Comparison of ENCODE assay signal across 8 mouse cellular contexts in genomic region chr1:33813868-33814794, GRCm38 (mm10). TPM values are rescaled to one million over a fixed set of nuclear protein-coding genes. Genes with fewer than 3 reads are reported as not detected.
DNase-seq lines count a peak whose midpoint lies in the region; ATAC-seq and TF ChIP-seq lines count a peak whose summit lies in the region.

Gene Zfp451 (minus strand): TSS chr1:33814595.

- peak within 1 kb of the TSS; percentile 28; the same call in 1 of the 2 replicates for H3K27ac ChIP-seq in CH12.LX (ENCODE audit: insufficient read depth, low read depth)
- peak within 1 kb of the TSS; percentile 93 for H3K27ac ChIP-seq in forebrain, embryonic 12.5 days
- peak within 1 kb of the TSS; percentile 84 for H3K27ac ChIP-seq in liver, postnatal 0 days (ENCODE audit: low read depth)
- peak within 1 kb of the TSS; percentile 95 for H3K27ac ChIP-seq in neural tube, embryonic 14.5 days (ENCODE audit: low read depth, low read length)

- H3K4me2 ChIP-seq in CH12.LX (ENCODE audit: insufficient read depth, low read depth, poor library complexity, severe bottlenecking): peak within 1 kb of the TSS; percentile 72
- peak within 1 kb of the TSS; percentile 80 for H3K4me2 ChIP-seq in forebrain, embryonic 12.5 days
- peak within 1 kb of the TSS; percentile 93 for H3K4me2 ChIP-seq in liver, postnatal 0 days (ENCODE audit: low read depth, low read length)
- H3K4me2 ChIP-seq in neural tube, embryonic 14.5 days (ENCODE audit: low read depth, low read length): peak within 1 kb of the TSS; percentile 79

- WGBS in forebrain, embryonic 12.5 days: under 1% methylated on average over 84 of the region's 85 CpGs
- WGBS in large intestine, adult 2 months: under 1% methylated on average over 82 of the region's 85 CpGs
- WGBS in liver, postnatal 0 days (ENCODE audit: insufficient replicate concordance): under 1% methylated on average over 72 of the region's 85 CpGs
- under 1% methylated on average over 83 of the region's 85 CpGs for WGBS in neural tube, embryonic 14.5 days

- no peak for TF ChIP-seq EP300 in CH12.LX (IDR thresholded peaks at IDR 0.05; ENCODE audit: low read length)
- TF ChIP-seq EP300 in liver, postnatal 0 days (IDR thresholded peaks at IDR 0.05; ENCODE audit: low read depth): no peak

- dilution Hi-C loops in CH12.LX (cut with MboI; ENCODE audit: extremely low pct_ligation_motif_present, extremely low pct_unique_long_range_greater_than_20kb, low sequenced_read_pairs): no loop called here

- peak within 1 kb of the TSS; percentile 87 for H3K9ac ChIP-seq in CH12.LX (ENCODE audit: insufficient read depth, low read depth)
- H3K9ac ChIP-seq in forebrain, embryonic 12.5 days: peak within 1 kb of the TSS; percentile 99
- H3K9ac ChIP-seq in liver, postnatal 0 days (replicated peaks): peak within 1 kb of the TSS; percentile 97
- peak within 1 kb of the TSS; percentile 95 for H3K9ac ChIP-seq in neural tube, embryonic 14.5 days (replicated peaks; ENCODE audit: low read depth, low read length)

- no peak for TF ChIP-seq RAD21 in CH12.LX (IDR thresholded peaks at IDR 0.05; ENCODE audit: low read depth, low read length)

- peak; percentile 83 for DNase-seq in CH12.LX (ENCODE audit: extremely low read depth)
- DNase-seq in c-Kit-positive CD71-positive TER-119-negative erythroid progenitor cells, embryonic 14.5 days (ENCODE audit: low read depth): peak; percentile 77
- DNase-seq in heart, postnatal 10 days: peak; percentile 93 to 94
- peak; percentile 57 for DNase-seq in large intestine, adult 2 months (ENCODE audit: low read depth, low spot score)
- peak; percentile 92 for DNase-seq in liver, postnatal 0 days
- DNase-seq in testis, postnatal 10 days (ENCODE audit: low spot score): peak; percentile 95

- no peak for TF ChIP-seq CTCF in CH12.LX (conservative IDR thresholded peaks at IDR 0.05 in 1 of 2, IDR thresholded peaks at IDR 0.05 in 1 of 2; ENCODE audit: low read depth in 2 of 2, low read length in 2 of 2)
- peak; percentile 27; the same call in 1 of the 2 replicates for TF ChIP-seq CTCF in liver, postnatal 0 days (IDR thresholded peaks at IDR 0.05; ENCODE audit: low read depth)

- peaks cover 41% of the 10 kb centered on the region for H3K79me2 ChIP-seq in CH12.LX (replicated peaks; ENCODE audit: control insufficient read depth, extremely low read depth, insufficient read depth, poor library complexity, severe bottlenecking)

- in situ Hi-C loops in CH12.LX (cut with MboI; ENCODE audit: low pct_ligation_motif_present, low pct_unique_long_range_greater_than_20kb, low sequenced_read_pairs): no loop called here

- intact Hi-C loops in heart, postnatal 10 days (cut with DNase I): loop anchor here (5.0 to 10.0 kb wide), 2 partner anchors 57 to 621 kb away; partner anchors contain the start of genes Bag2, Ccdc115 and Imp4

- peak; percentile 96 for ATAC-seq in forebrain, embryonic 12.5 days (ENCODE audit: low FRiP score)
- ATAC-seq in liver, postnatal 0 days: peak; percentile 94
- peak; percentile 96 for ATAC-seq in neural tube, embryonic 14.5 days (ENCODE audit: low read depth)

- no peaks in the 10 kb centered on the region for H3K27me3 ChIP-seq in CH12.LX (replicated peaks)
- no peaks in the 10 kb centered on the region for H3K27me3 ChIP-seq in forebrain, embryonic 12.5 days
- H3K27me3 ChIP-seq in liver, postnatal 0 days (ENCODE audit: insufficient read depth, low read length): no peaks in the 10 kb centered on the region
- H3K27me3 ChIP-seq in neural tube, embryonic 14.5 days (ENCODE audit: control insufficient read depth, insufficient read depth, low read length): no peaks in the 10 kb centered on the region

- peaks cover 17 to 34% of the 10 kb centered on the region in 2 experiments for H3K36me3 ChIP-seq in CH12.LX (replicated peaks in 1 of 2; ENCODE audit: control insufficient read depth in 1 of 2, insufficient read depth in 1 of 2, low read length in 1 of 2)
- peaks cover 32% of the 10 kb centered on the region for H3K36me3 ChIP-seq in forebrain, embryonic 12.5 days (replicated peaks)
- H3K36me3 ChIP-seq in liver, postnatal 0 days (replicated peaks; ENCODE audit: insufficient read depth, low read length): peaks cover 7% of the 10 kb centered on the region; the same call in 1 of the 2 replicates
- H3K36me3 ChIP-seq in neural tube, embryonic 14.5 days (ENCODE audit: control insufficient read depth, insufficient read depth, low read length): peaks cover 6% of the 10 kb centered on the region; the same call in 1 of the 2 replicates

- TF ChIP-seq POLR2A in CH12.LX (IDR thresholded peaks at IDR 0.05; ENCODE audit: low read depth, low read length): peak; percentile 91

- H3K9me3 ChIP-seq in CH12.LX (replicated peaks; ENCODE audit: low read length): no peaks in the 10 kb centered on the region
- no peaks in the 10 kb centered on the region for H3K9me3 ChIP-seq in forebrain, embryonic 12.5 days
- H3K9me3 ChIP-seq in liver, postnatal 0 days (ENCODE audit: low read length): no peaks in the 10 kb centered on the region
- no peaks in the 10 kb centered on the region for H3K9me3 ChIP-seq in neural tube, embryonic 14.5 days (ENCODE audit: control insufficient read depth, low read length)

- peak within 1 kb of the TSS; percentile 89 to 94 (median 93) for H3K4me3 ChIP-seq in CH12.LX (replicated peaks in 1 of 3; ENCODE audit: low read depth in 2 of 3, low read length in 2 of 3, poor library complexity in 1 of 3)
- H3K4me3 ChIP-seq in forebrain, embryonic 12.5 days (replicated peaks): peak within 1 kb of the TSS; percentile 96
- H3K4me3 ChIP-seq in liver, postnatal 0 days (ENCODE audit: low read depth, low read length): peak within 1 kb of the TSS; percentile 99
- peak within 1 kb of the TSS; percentile 94 for H3K4me3 ChIP-seq in neural tube, embryonic 14.5 days (ENCODE audit: low read depth, low read length)

- H3K4me1 ChIP-seq in CH12.LX (ENCODE audit: control insufficient read depth in 1 of 2, insufficient read depth in 2 of 2): peaks cover 2 to 28% of the 10 kb centered on the region in 2 experiments; a peak in 3 of 4 replicates
- H3K4me1 ChIP-seq in forebrain, embryonic 12.5 days: peaks cover 19% of the 10 kb centered on the region
- H3K4me1 ChIP-seq in liver, postnatal 0 days (ENCODE audit: insufficient read depth): peaks cover 12% of the 10 kb centered on the region
- peaks cover 16% of the 10 kb centered on the region for H3K4me1 ChIP-seq in neural tube, embryonic 14.5 days (ENCODE audit: control insufficient read depth, insufficient read depth, low read length)

TF ChIP-seq in CH12.LX, 34 proteins besides CTCF, POLR2A, EP300 and RAD21 (continues in another document):
- TF ChIP-seq MAX (IDR thresholded peaks at IDR 0.05; ENCODE audit: low read length) (peak; percentile 99), JUN (IDR thresholded peaks at IDR 0.05; ENCODE audit: insufficient read depth, low read depth, low read length) (no peak), MXI1 (IDR thresholded peaks at IDR 0.05; ENCODE audit: low read depth, low read length) (peak; percentile 87), MAFK (IDR thresholded peaks at IDR 0.05; ENCODE audit: insufficient replicate concordance, low read length) (no peak), BHLHE40 (IDR thresholded peaks at IDR 0.05; ENCODE audit: low read depth, low read length) (no peak), POLR2AphosphoS2 (IDR thresholded peaks at IDR 0.05; ENCODE audit: low read depth, low read length) (peak; percentile 43; the same call in 1 of the 2 replicates), NELFE (IDR thresholded peaks at IDR 0.05; ENCODE audit: low read depth, low read length) (peak; percentile 79; the same call in 1 of the 2 replicates), GABPA (IDR thresholded peaks at IDR 0.05; ENCODE audit: insufficient replicate concordance, low read depth, low read length) (peak; percentile 16; the same call in 1 of the 2 replicates), TBP (conservative IDR thresholded peaks at IDR 0.05; ENCODE audit: low read depth, low read length) (0 out of 2 replicates have a peak, but pooled peaks have one; percentile 39), NRF1 (IDR thresholded peaks at IDR 0.05; ENCODE audit: low read depth, low read length) (peak; percentile 52), ZKSCAN1 (IDR thresholded peaks at IDR 0.05; ENCODE audit: borderline replicate concordance, low read depth, low read length) (no peak), KAT2A (IDR thresholded peaks at IDR 0.05; ENCODE audit: insufficient replicate concordance, low read length) (peak; percentile 87; the same call in 1 of the 2 replicates), CHD1 (IDR thresholded peaks at IDR 0.05; ENCODE audit: low read depth, low read length) (no peak), JUND (conservative IDR thresholded peaks at IDR 0.05; ENCODE audit: low read depth, low read length) (no peak), ETS1 (conservative IDR thresholded peaks at IDR 0.05; ENCODE audit: low read depth, low read length) (0 out of 2 replicates have a peak, but pooled peaks have one; percentile 23), HCFC1 (IDR thresholded peaks at IDR 0.05; ENCODE audit: low read depth, low read length) (peak; percentile 96), ZNF384 (IDR thresholded peaks at IDR 0.05; ENCODE audit: low read depth, low read length) (no peak), ELF1 (IDR thresholded peaks at IDR 0.05; ENCODE audit: low read depth, low read length) (peak; percentile 82), IRF4 (IDR thresholded peaks at IDR 0.05; ENCODE audit: low read depth, low read length) (peak; percentile 55; the same call in 1 of the 2 replicates), SIN3A (IDR thresholded peaks at IDR 0.05; ENCODE audit: low read length) (peak; percentile 54), CHD2 (IDR thresholded peaks at IDR 0.05; ENCODE audit: low read length) (no peak), RCOR1 (conservative IDR thresholded peaks at IDR 0.05; ENCODE audit: low read depth, low read length) (no peak), ZMIZ1 (IDR thresholded peaks at IDR 0.05; ENCODE audit: low read depth, low read length) (peak; percentile 69), PAX5 (IDR thresholded peaks at IDR 0.05; ENCODE audit: low read length) (no peak), MEF2A (IDR thresholded peaks at IDR 0.05; ENCODE audit: borderline replicate concordance, low read depth, low read length) (0 out of 2 replicates have a peak, but pooled peaks have one; percentile 10), USF1 (IDR thresholded peaks at IDR 0.05; ENCODE audit: low read depth, low read length) (no peak)

RNA-seq across cellular contexts. Expression of gene Zfp451, which starts in this region (rescaled TPM):
- 13.9 and 16.6 TPM in 2 replicates for total RNA-seq in CH12.LX (2012; rRNA removed)
- total RNA-seq in CH12.LX (2014; rRNA removed): 21.2 and 23.0 TPM in 2 replicates
- polyA plus RNA-seq in CH12.LX (2012; ENCODE audit: insufficient read length, low read depth): 20.5 and 22.9 TPM in 2 replicates
- polyA plus RNA-seq in forebrain, embryonic 12.5 days (2016; fragmentation: Nextera tagmentation; extraction: Ambion mirVana): 51.9 and 55.6 TPM in 2 replicates
- total RNA-seq in heart, postnatal 10 days (2021): 10 to 100 TPM; 19.6 to 21.5 TPM
- polyA plus RNA-seq in large intestine, adult 2 months (2012; rRNA removed): 2.2 and 3.0 TPM in 2 replicates
- polyA plus RNA-seq in liver, postnatal 0 days (2015; fragmentation: Nextera tagmentation; extraction: Ambion mirVana): 3.8 and 4.4 TPM in 2 replicates
- polyA plus RNA-seq in neural tube, embryonic 14.5 days (2014; fragmentation: Nextera tagmentation; extraction: Ambion mirVana): 64.5 and 68.9 TPM in 2 replicates

Comparison
In these comparisons a context has a peak if more than half of its experiments do, and no peak if none do; other contexts are left out.
1. Peak in every context shown above with its lines: DNase-seq, ATAC-seq, H3K4me3 ChIP-seq and H3K27ac ChIP-seq.
2. H3K27ac ChIP-seq: peak in every context shown above with its lines; median percentile 95 in neural tube, embryonic 14.5 days; 93 in forebrain, embryonic 12.5 days; 84 in liver, postnatal 0 days; 28 in CH12.LX.